ENCODE assay signal across 9 mouse cellular contexts in the genomic region with DNA sequence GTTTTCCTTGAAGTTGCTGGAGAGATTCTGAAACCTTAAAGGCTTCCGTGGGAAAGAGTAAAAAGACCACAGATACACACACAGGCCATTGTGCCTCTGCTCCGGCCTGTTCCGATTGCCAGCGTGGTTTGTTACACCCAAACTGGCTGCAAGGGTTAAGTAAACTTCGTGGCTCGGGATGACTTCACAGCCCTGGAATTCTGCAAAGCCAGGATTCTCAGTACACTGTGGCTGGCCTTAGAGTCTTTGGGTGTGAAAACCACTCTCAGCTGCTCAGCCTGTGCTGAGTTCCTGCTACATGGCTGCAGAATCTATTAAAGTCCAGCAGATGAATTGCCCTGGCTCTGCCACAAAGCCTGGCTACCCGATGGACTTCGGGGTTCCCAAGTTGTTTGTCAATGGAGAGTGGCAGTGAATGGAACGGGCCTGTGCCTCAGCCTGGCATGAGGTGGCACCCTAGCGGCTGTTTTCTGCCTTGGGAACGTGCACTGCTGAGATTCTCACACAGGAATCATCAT.
DNase-seq lines count a peak whose midpoint lies in the region; ATAC-seq and TF ChIP-seq lines count a peak whose summit lies in the region.
"Had no signal": no experiment of that assay in that cellular context is flagged by ENCODE, and none has a peak within 500 bp of the region (broad histone marks: within the 10 kb centered on the region; RNA-seq: fewer than 3 reads in every experiment).

No protein-coding gene starts in this region.

- H3K4me3 ChIP-seq in cortical plate, adult 2 months (ENCODE audit: insufficient read depth, low read length), result no peak overlapping the region
- peak overlapping the region; percentile 48 for H3K4me3 ChIP-seq in gastrocnemius, adult 2 months
- H3K4me3 ChIP-seq in hindbrain, embryonic 15.5 days, result no peak overlapping the region
- H3K4me3 ChIP-seq in lung, embryonic 16.5 days (ENCODE audit: low read length), result peak overlapping the region; percentile 16; the same call in 1 of the 2 replicates

- intact Hi-C loops in gastrocnemius, adult 2 months (cut with DNase I), result loop anchor here (1.0 to 10.0 kb wide), 5 partner anchors 105 to 321 kb away; a partner anchor contains a TSS

- 6% methylated on average over 11 of the region's 11 CpGs for WGBS in hindbrain, embryonic 15.5 days
- 2% methylated on average over 11 of the region's 11 CpGs for WGBS in lung, embryonic 16.5 days

- DNase-seq in Muller cell, postnatal 12 days (ENCODE audit: inconsistent ontology term), result peak; percentile 96
- peak; percentile 83 for DNase-seq in gastrocnemius, adult 2 months
- DNase-seq in layer of hippocampus, postnatal 36 days, result peak; percentile 65 to 73
- DNase-seq in right cerebral cortex, adult 18-20 months, result peak; percentile 57
- no peak for DNase-seq in natural killer cell, adult 2 months (ENCODE audit: low spot score in 2 of 2)

- TF ChIP-seq CTCF in cortical plate, adult 2 months (IDR thresholded peaks at IDR 0.05; ENCODE audit: extremely low read depth, insufficient read depth, low read length), result peak; percentile 32; the same call in 1 of the 2 replicates
- TF ChIP-seq CTCF in gastrocnemius, adult 2 months (IDR thresholded peaks at IDR 0.05), result peak; percentile 73

- ATAC-seq in hindbrain, embryonic 15.5 days (ENCODE audit: low FRiP score, low read depth), result peak; percentile 87
- ATAC-seq in lung, embryonic 16.5 days (ENCODE audit: low read depth), result peak; percentile 94

- peak overlapping the region; percentile 20; the same call in 1 of the 2 replicates for H3K4me2 ChIP-seq in hindbrain, embryonic 15.5 days
- H3K4me2 ChIP-seq in lung, embryonic 16.5 days (ENCODE audit: low read depth, low read length), result peak overlapping the region; percentile 49

- no peaks in the 10 kb centered on the region for H3K9me3 ChIP-seq in hindbrain, embryonic 15.5 days
- no peaks in the 10 kb centered on the region for H3K9me3 ChIP-seq in lung, embryonic 16.5 days (ENCODE audit: control insufficient read depth, low read length)

- no peaks in the 10 kb centered on the region for H3K27me3 ChIP-seq in hindbrain, embryonic 15.5 days
- no peaks in the 10 kb centered on the region for H3K27me3 ChIP-seq in lung, embryonic 16.5 days (ENCODE audit: control insufficient read depth, insufficient read depth, low read depth, low read length)

- no peak for TF ChIP-seq POLR2A in cortical plate, adult 2 months (IDR thresholded peaks at IDR 0.05; ENCODE audit: extremely low read depth, insufficient read depth, low read length)

- H3K27ac ChIP-seq in cortical plate, adult 2 months (ENCODE audit: insufficient read depth, low read length), result no peak overlapping the region
- peak overlapping the region; percentile 87 for H3K27ac ChIP-seq in gastrocnemius, adult 2 months
- peak overlapping the region; percentile 79 for H3K27ac ChIP-seq in hindbrain, embryonic 15.5 days (replicated peaks)
- H3K27ac ChIP-seq in lung, embryonic 16.5 days (ENCODE audit: low read length), result peak overlapping the region; percentile 99
- H3K27ac ChIP-seq: macrophage had no signal

- H3K4me1 ChIP-seq in cortical plate, adult 2 months (ENCODE audit: control insufficient read depth, insufficient read depth, low read length), result no peaks in the 10 kb centered on the region; the same call in 1 of the 2 replicates
- peaks cover 32% of the 10 kb centered on the region for H3K4me1 ChIP-seq in hindbrain, embryonic 15.5 days (replicated peaks)
- peaks cover 38% of the 10 kb centered on the region for H3K4me1 ChIP-seq in lung, embryonic 16.5 days (replicated peaks; ENCODE audit: control insufficient read depth, insufficient read depth, low read length)

- no peaks in the 10 kb centered on the region for H3K36me3 ChIP-seq in hindbrain, embryonic 15.5 days
- H3K36me3 ChIP-seq in lung, embryonic 16.5 days (ENCODE audit: control insufficient read depth, insufficient read depth, low read length), result no peaks in the 10 kb centered on the region; the same call in 1 of the 2 replicates

- no peak overlapping the region for H3K9ac ChIP-seq in hindbrain, embryonic 15.5 days
- H3K9ac ChIP-seq in lung, embryonic 16.5 days (ENCODE audit: low read length), result peak overlapping the region; percentile 59

Comparison
In these comparisons a context has a peak if more than half of its experiments do, and no peak if none do; other contexts are left out.
1. DNase-seq: peak in Muller cell, postnatal 12 days (single experiment), gastrocnemius, adult 2 months (single experiment), layer of hippocampus, postnatal 36 days (2 of 2) and right cerebral cortex, adult 18-20 months (single experiment); none in natural killer cell, adult 2 months (0 of 2).
2. H3K4me3 ChIP-seq: peak in gastrocnemius, adult 2 months (single experiment) and lung, embryonic 16.5 days (single experiment); none in cortical plate, adult 2 months (single experiment) and hindbrain, embryonic 15.5 days (single experiment).